Mouse (Mus musculus) CD4-positive, CD25-positive, alpha-beta regulatory T cell, adult 2 months (primary cell): ENCODE measurements around the gene Neurog3.
A peak's percentile ranks its signal among the peaks of the same experiment; 100 is the strongest.

Source experiments
- DNase-seq: peaks from one replicate; pipeline ENCODE4 v3.0.0-alpha.2; 2012; ENCODE audit warnings: low read depth, low spot score

Neurog3 gene

GRCm38 (mm10) chr10:62137150-62137549, 4.3 kb downstream of the Neurog3 start:
- DNase-seq = no peak

- no peak for DNase-seq
Measured at GRCm38 (mm10) chr10:62138040-62138439, 5.2 kb downstream of the Neurog3 start.

GRCm38 (mm10) chr10:62143820-62144219, 10.9 kb downstream of the Neurog3 start, which contains the start of gene Fam241b:
Fam241b (minus strand) TSS chr10:62143920.
- no peak for DNase-seq

- no peak for DNase-seq
Measured at GRCm38 (mm10) chr10:62145957-62146356, 13.1 kb downstream of the Neurog3 start.

GRCm38 (mm10) chr10:62147466-62148248, 14.8 kb downstream of the Neurog3 start:
- no peak for DNase-seq

GRCm38 (mm10) chr10:62149929-62150328, 17.0 kb downstream of the Neurog3 start:
- no peak for DNase-seq

- no peak for DNase-seq
Measured at GRCm38 (mm10) chr10:62162410-62162809, 29.5 kb downstream of the Neurog3 start.

- no peak for DNase-seq
Measured at GRCm38 (mm10) chr10:62172841-62173553, 40.1 kb downstream of the Neurog3 start.

GRCm38 (mm10) chr10:62173941-62174448, 41.1 kb downstream of the Neurog3 start:
- no peak for DNase-seq

GRCm38 (mm10) chr10:62174533-62175313, 41.8 kb downstream of the Neurog3 start:
- DNase-seq = no peak

- DNase-seq = no peak
Measured at GRCm38 (mm10) chr10:62179944-62180343, 47.1 kb downstream of the Neurog3 start.

- DNase-seq = peak; percentile 9
Measured at GRCm38 (mm10) chr10:62181701-62182100, 48.8 kb downstream of the Neurog3 start.

- no peak for DNase-seq
Measured at GRCm38 (mm10) chr10:62182471-62183014, 49.7 kb downstream of the Neurog3 start.

- DNase-seq = peak; percentile 93
Measured at GRCm38 (mm10) chr10:62183053-62183452, 50.2 kb downstream of the Neurog3 start.
